Mouse (Mus musculus) MEL (cell line): Measurements from ENCODE around the gene Gpn2. TPM values are rescaled to one million over a fixed set of nuclear protein-coding genes. Genes with fewer than 3 reads are reported as not detected.

ENCODE experiments used
- DNase-seq: peaks from one replicate; pipeline ENCODE4 v3.0.0; 2011; ENCODE audit warnings: low read depth, low spot score
- H3K27ac ChIP-seq: 2 replicates; pipeline ENCODE4 v1.5.1; 2012; ENCODE audit warnings: low read depth, mild to moderate bottlenecking, control low read depth, low read length, moderate library complexity; ENCODE audit not compliant: control insufficient read depth
- H3K27me3 ChIP-seq, 2 experiments: fragments of 150-350 bp in 1 of 2; sonication (generic) in 1 of 2; 2 replicates each; pipeline ENCODE4 v1.6.1; 2012; ENCODE audit warnings: low read length in 2 of 2, mild to moderate bottlenecking in 2 of 2, improper control_type of control experiment in 1 of 2, moderate library complexity in 1 of 2; ENCODE audit not compliant: insufficient read depth in 2 of 2, control insufficient read depth in 1 of 2
- H3K36me3 ChIP-seq, 2 experiments: 2 replicates each; pipeline ENCODE4 v1.6.1; 2012 to 2014; ENCODE audit warnings: low read length in 2 of 2, improper control_type of control experiment in 1 of 2, inconsistent platforms in 1 of 2, mild to moderate bottlenecking in 1 of 2; ENCODE audit not compliant: insufficient read depth in 2 of 2, control insufficient read depth in 1 of 2
- H3K4me1 ChIP-seq, 2 experiments: fragments of 150-350 bp in 1 of 2; sonication (generic) in 1 of 2; 2 replicates each; pipeline ENCODE4 v1.6.1; 2012; ENCODE audit warnings: low read length in 2 of 2, improper control_type of control experiment in 1 of 2, mild to moderate bottlenecking in 1 of 2; ENCODE audit not compliant: insufficient read depth in 2 of 2, control insufficient read depth in 1 of 2
- H3K4me3 ChIP-seq, 2 experiments: fragments of 150-350 bp in 1 of 2; sonication (generic) in 1 of 2; 2 replicates each; pipeline ENCODE4 v1.5.1; 2012; ENCODE audit warnings: low read depth in 2 of 2, low read length in 2 of 2, mild to moderate bottlenecking in 2 of 2, moderate library complexity in 2 of 2, control low read depth in 1 of 2, improper control_type of control experiment in 1 of 2; ENCODE audit not compliant: control insufficient read depth in 1 of 2, insufficient read depth in 1 of 2
- H3K79me2 ChIP-seq: 2 replicates; pipeline ENCODE4 v1.6.1; 2012; ENCODE audit warnings: mild to moderate bottlenecking, low read length, moderate library complexity; ENCODE audit not compliant: control insufficient read depth, poor library complexity, insufficient read depth
- H3K9ac ChIP-seq: 2 replicates; pipeline ENCODE4 v1.6.1; 2012; ENCODE audit warnings: low read depth, mild to moderate bottlenecking, control low read depth, low read length, moderate library complexity; ENCODE audit not compliant: control insufficient read depth, poor library complexity, severe bottlenecking
- H3K9me3 ChIP-seq: fragments of 150-350 bp; sonication (generic); replicated peaks from 2 replicates; pipeline ENCODE4 v1.6.1; 2012; ENCODE audit warnings: mild to moderate bottlenecking, low read length, improper control_type of control experiment, moderate library complexity; ENCODE audit not compliant: insufficient read depth
- BHLHE40 ChIP-seq: IDR thresholded peaks from 2 replicates; pipeline ENCODE4 v1.6.1; 2012; ENCODE audit warnings: low read depth, mild to moderate bottlenecking, inconsistent platforms, low read length, improper control_type of control experiment, borderline replicate concordance
- CHD1 ChIP-seq: IDR thresholded peaks from 2 replicates; pipeline ENCODE4 v1.6.1; 2012; ENCODE audit warnings: low read depth, mild to moderate bottlenecking, inconsistent platforms, low read length, improper control_type of control experiment
- CHD2 ChIP-seq: IDR thresholded peaks from 2 replicates; pipeline ENCODE4 v1.6.1; 2011; ENCODE audit warnings: low read length, improper control_type of control experiment
- ELF1 ChIP-seq: IDR thresholded peaks from 2 replicates; pipeline ENCODE4 v1.6.1; 2014; ENCODE audit warnings: low read depth, mild to moderate bottlenecking, inconsistent platforms, low read length, improper control_type of control experiment, moderate library complexity
- EP300 ChIP-seq, 2 experiments: IDR thresholded peaks; 2 replicates each; pipeline ENCODE4 v1.6.1; 2011; ENCODE audit warnings: improper control_type of control experiment in 2 of 2, low read length in 2 of 2, low read depth in 1 of 2, mild to moderate bottlenecking in 1 of 2
- ETS1 ChIP-seq: IDR thresholded peaks from 2 replicates; pipeline ENCODE4 v1.6.1; 2012; ENCODE audit warnings: low read depth, mild to moderate bottlenecking, inconsistent platforms, low read length, improper control_type of control experiment, moderate library complexity
- GABPA ChIP-seq: IDR thresholded peaks from 2 replicates; pipeline ENCODE4 v1.6.1; 2012; ENCODE audit warnings: low read depth, mild to moderate bottlenecking, inconsistent platforms, low read length, improper control_type of control experiment, moderate library complexity
- GATA1 ChIP-seq: IDR thresholded peaks from 2 replicates; pipeline ENCODE4 v1.6.1; 2011; ENCODE audit warnings: low read depth, low read length, improper control_type of control experiment
- KAT2A ChIP-seq: conservative IDR thresholded peaks from 2 replicates; pipeline ENCODE4 v1.6.1; 2012; ENCODE audit warnings: low read depth, low read length, improper control_type of control experiment, inconsistent platforms
- MAFK ChIP-seq: IDR thresholded peaks from 2 replicates; pipeline ENCODE4 v1.6.1; 2011; ENCODE audit warnings: low read depth, mild to moderate bottlenecking, low read length, improper control_type of control experiment, borderline replicate concordance
- MAX ChIP-seq: IDR thresholded peaks from 2 replicates; pipeline ENCODE4 v1.6.1; 2011; ENCODE audit warnings: low read length, improper control_type of control experiment
- MAZ ChIP-seq: IDR thresholded peaks from 2 replicates; pipeline ENCODE4 v1.6.1; 2012; ENCODE audit warnings: low read depth, mild to moderate bottlenecking, inconsistent platforms, low read length, improper control_type of control experiment
- MEF2A ChIP-seq: IDR thresholded peaks from 2 replicates; pipeline ENCODE4 v1.6.1; 2014; ENCODE audit warnings: low read depth, mild to moderate bottlenecking, inconsistent platforms, low read length, improper control_type of control experiment; ENCODE audit not compliant: poor library complexity, insufficient replicate concordance, severe bottlenecking; ENCODE audit errors: extremely low read depth
- MXI1 ChIP-seq: IDR thresholded peaks from 2 replicates; pipeline ENCODE4 v1.6.1; 2011; ENCODE audit warnings: mild to moderate bottlenecking, low read depth, low read length, improper control_type of control experiment
- MYB ChIP-seq: IDR thresholded peaks from 2 replicates; pipeline ENCODE4 v1.6.1; 2011; ENCODE audit warnings: mild to moderate bottlenecking, low read depth, low read length, improper control_type of control experiment
- NRF1 ChIP-seq: IDR thresholded peaks from 2 replicates; pipeline ENCODE4 v1.6.1; 2014; ENCODE audit warnings: low read depth, mild to moderate bottlenecking, inconsistent platforms, low read length, improper control_type of control experiment, moderate library complexity; ENCODE audit not compliant: poor library complexity, insufficient read depth, severe bottlenecking
- POLR2AphosphoS2 ChIP-seq: IDR thresholded peaks from 2 replicates; pipeline ENCODE4 v1.6.1; 2011; ENCODE audit warnings: low read length, improper control_type of control experiment
- RAD21 ChIP-seq: IDR thresholded peaks from 2 replicates; pipeline ENCODE4 v1.6.1; 2011; ENCODE audit warnings: mild to moderate bottlenecking, low read depth, low read length, improper control_type of control experiment
- SIN3A ChIP-seq: IDR thresholded peaks from 2 replicates; pipeline ENCODE4 v1.6.1; 2012; ENCODE audit warnings: low read length, improper control_type of control experiment, inconsistent platforms
- SMC3 ChIP-seq: IDR thresholded peaks from 2 replicates; pipeline ENCODE4 v1.6.1; 2011; ENCODE audit warnings: low read depth, low read length, improper control_type of control experiment
- TAL1 ChIP-seq: IDR thresholded peaks from 2 replicates; pipeline ENCODE4 v1.6.1; 2012; ENCODE audit warnings: mild to moderate bottlenecking, inconsistent platforms, low read length, moderate library complexity, mixed read lengths
- TCF12 ChIP-seq: IDR thresholded peaks from 2 replicates; pipeline ENCODE4 v1.6.1; 2014; ENCODE audit warnings: low read depth, mild to moderate bottlenecking, inconsistent platforms, low read length, improper control_type of control experiment, moderate library complexity
- UBTF ChIP-seq: IDR thresholded peaks from 2 replicates; pipeline ENCODE4 v1.6.1; 2012; ENCODE audit warnings: low read depth, mild to moderate bottlenecking, inconsistent platforms, low read length, improper control_type of control experiment, moderate library complexity, borderline replicate concordance; ENCODE audit not compliant: insufficient read depth
- USF1 ChIP-seq: IDR thresholded peaks from 2 replicates; pipeline ENCODE4 v1.6.1; 2014; ENCODE audit warnings: low read depth, mild to moderate bottlenecking, inconsistent platforms, low read length, improper control_type of control experiment, moderate library complexity
- USF2 ChIP-seq, 2 experiments: IDR thresholded peaks; 2 replicates each; pipeline ENCODE4 v1.6.1; 2011 to 2012; ENCODE audit warnings: improper control_type of control experiment in 2 of 2, low read length in 2 of 2, borderline replicate concordance in 1 of 2, inconsistent platforms in 1 of 2, low read depth in 1 of 2, mild to moderate bottlenecking in 1 of 2; ENCODE audit not compliant: insufficient read depth in 1 of 2
- ZC3H11A ChIP-seq: IDR thresholded peaks from 2 replicates; pipeline ENCODE4 v1.6.1; 2012; ENCODE audit warnings: low read depth, mild to moderate bottlenecking, inconsistent platforms, low read length, improper control_type of control experiment
- ZKSCAN1 ChIP-seq: IDR thresholded peaks from 2 replicates; pipeline ENCODE4 v1.6.1; 2012; ENCODE audit warnings: low read depth, mild to moderate bottlenecking, inconsistent platforms, low read length, improper control_type of control experiment, moderate library complexity
- ZNF384 ChIP-seq: IDR thresholded peaks from 2 replicates; pipeline ENCODE4 v1.6.1; 2012; ENCODE audit warnings: low read depth, mild to moderate bottlenecking, inconsistent platforms, low read length, improper control_type of control experiment
- polyA plus RNA-seq, 2 experiments: library from polyadenylated mRNA; stranded (reverse) in 1 of 2; unstranded in 1 of 2; fragments of >175 nt in 1 of 2; fragments of >200 nt in 1 of 2; gene quantifications; 2 replicates each; pipeline versions ENCODE4 v1.2.1 to v1.2.4; 2012; ENCODE audit warnings: low replicate concordance in 2 of 2, low read depth in 1 of 2; ENCODE audit not compliant: insufficient read length in 2 of 2, insufficient read depth in 1 of 2, missing spikeins in 1 of 2
- total RNA-seq: library from RNA; depleted of rRNA; stranded (reverse); fragments of 300-350 nt; gene quantifications from 2 replicates; pipeline ENCODE4 v1.2.3, GENCODE M21; 2012

Gpn2 gene
- total and polyA plus RNA-seq, 3 experiments = 28.6 to 43.3 TPM; not detected in 1

GRCm38 (mm10) chr4:133620668-133621067 lies 36.5 kb downstream of the Gpn2 start:
- Histone ChIP-seq H3K4me3 (no peak overlapping the region), H3K9me3 (no peaks in the 10 kb centered on the region), H3K79me2 (no peaks in the 10 kb centered on the region), H3K27ac (no peak overlapping the region), H3K9ac (no peak overlapping the region), H3K4me1 (no peaks in the 10 kb centered on the region), H3K36me3 (no peaks in the 10 kb centered on the region; a peak in 1 of 4 replicates), H3K27me3 (no peaks in the 10 kb centered on the region)
- no peak for TF ChIP-seq ZNF384
- TF ChIP-seq SMC3 = no peak
- TF ChIP-seq TAL1 = no peak
- no peak for TF ChIP-seq NRF1
- TF ChIP-seq MAFK = no peak
- TF ChIP-seq MEF2A = no peak
- TF ChIP-seq TCF12 = no peak
- no peak for TF ChIP-seq UBTF
- TF ChIP-seq BHLHE40 = no peak
- TF ChIP-seq CHD1 = no peak
- no peak for TF ChIP-seq RAD21
- no peak for TF ChIP-seq GABPA
- no peak for TF ChIP-seq MXI1
- no peak for TF ChIP-seq ELF1
- DNase-seq = no peak

GRCm38 (mm10) chr4:133622161-133622695 lies 38.1 kb downstream of the Gpn2 start:
- no peak overlapping the region for H3K27ac ChIP-seq
- H3K79me2 ChIP-seq = no peaks in the 10 kb centered on the region
- no peaks in the 10 kb centered on the region for H3K9me3 ChIP-seq
- no peak for TF ChIP-seq POLR2AphosphoS2
- TF ChIP-seq MAX = no peak
- TF ChIP-seq BHLHE40 = no peak
- no peak for TF ChIP-seq ZKSCAN1
- TF ChIP-seq KAT2A = no peak
- TF ChIP-seq EP300 (IDR thresholded peaks at IDR 0.05; ENCODE audit: low read depth in 1 of 2, low read length in 2 of 2) = no peak
- TF ChIP-seq MYB = no peak
- TF ChIP-seq USF1 = no peak
- TF ChIP-seq GATA1 = no peak
- TF ChIP-seq TAL1 = no peak
- TF ChIP-seq ETS1 = no peak
- TF ChIP-seq MAZ = no peak
- no peak for TF ChIP-seq GABPA
- TF ChIP-seq SIN3A = no peak
- TF ChIP-seq USF2 (IDR thresholded peaks at IDR 0.05; ENCODE audit: borderline replicate concordance in 1 of 2, insufficient read depth in 1 of 2, low read depth in 1 of 2, low read length in 2 of 2) = no peak
- TF ChIP-seq ZC3H11A = no peak
- TF ChIP-seq CHD2 = no peak
- no peak for TF ChIP-seq SMC3
- no peak for TF ChIP-seq MEF2A
- H3K36me3 ChIP-seq = no peaks in the 10 kb centered on the region; a peak in 1 of 4 replicates
- no peak overlapping the region for H3K9ac ChIP-seq
- no peak for DNase-seq
- H3K4me3 ChIP-seq = no peak overlapping the region
- H3K4me1 ChIP-seq = no peaks in the 10 kb centered on the region
- no peaks in the 10 kb centered on the region for H3K27me3 ChIP-seq
